Mouse (Mus musculus) cerebellum, adult 8-10 months (tissue): ENCODE measurements around the gene Mybbp1a.
A peak's percentile ranks its signal among the peaks of the same experiment; 100 is the strongest.

Source experiments
- DNase-seq: peaks from one replicate; pipeline ENCODE4 v3.0.0; 2022

Gene Mybbp1a

DNA sequence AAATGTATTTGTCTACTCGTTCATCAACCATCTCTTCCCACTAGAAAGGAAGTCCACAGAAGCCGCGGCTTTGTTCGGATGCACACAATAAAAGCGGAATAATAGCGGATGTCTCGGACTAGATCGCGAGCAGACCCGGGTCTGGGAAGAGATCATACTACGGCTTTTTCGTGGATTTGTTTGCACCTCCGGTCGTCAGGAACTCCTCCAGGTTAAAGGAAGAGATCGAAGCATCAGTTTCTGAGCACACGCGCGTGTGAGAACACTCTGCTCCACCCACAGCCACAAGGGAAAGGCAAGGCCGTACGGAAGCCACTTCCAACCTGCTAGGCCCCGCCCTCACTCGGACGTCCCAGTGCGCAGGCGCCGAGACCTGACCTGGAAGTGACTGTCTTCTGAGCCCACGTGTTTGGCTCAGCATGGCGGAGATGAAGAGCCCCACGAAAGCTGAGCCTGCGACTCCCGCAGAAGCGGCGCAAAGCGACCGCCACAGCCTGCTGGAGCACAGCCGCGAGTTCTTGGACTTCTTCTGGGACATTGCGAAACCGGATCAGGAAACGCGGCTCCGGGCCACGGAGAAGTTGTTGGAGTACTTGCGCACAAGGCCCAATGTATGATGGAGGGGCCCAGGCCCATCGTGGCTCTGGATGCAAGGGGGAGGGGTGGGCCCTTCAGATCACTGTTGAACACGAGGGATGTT, at the start of gene Mybbp1a:
Mybbp1a (plus strand) TSS at position 391 of the 700 bp plus-strand sequence.
- peak; percentile 99 for DNase-seq

- no peak for DNase-seq
Observed at GRCm38 (mm10) chr11:72393243-72393642, 47.9 kb upstream of the Mybbp1a start.

DNA sequence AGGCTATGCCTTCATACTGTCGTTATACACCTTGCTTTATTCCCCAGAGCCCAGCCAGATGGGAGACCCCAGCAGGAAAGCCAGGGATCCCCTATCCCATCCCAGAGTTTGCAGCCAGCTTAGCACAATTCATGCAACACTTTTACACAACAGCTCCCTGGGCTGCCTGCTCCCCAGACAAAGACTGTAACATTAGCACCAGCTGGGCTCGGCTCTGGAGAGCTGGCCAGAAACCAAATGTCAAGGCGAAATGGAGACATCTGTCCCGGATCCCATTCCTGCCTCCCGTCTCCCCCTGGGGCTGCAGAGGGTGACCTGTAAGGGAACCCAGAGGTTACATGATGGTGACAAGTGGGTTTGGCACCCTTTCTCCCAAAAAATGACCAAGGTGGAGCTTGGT, 47.5 kb upstream of the Mybbp1a start:
- DNase-seq, result no peak

GRCm38 (mm10) chr11:72394694-72395093, 46.5 kb upstream of the Mybbp1a start:
- DNase-seq, result no peak

GRCm38 (mm10) chr11:72395652-72396051, 45.5 kb upstream of the Mybbp1a start:
- DNase-seq, result no peak

GRCm38 (mm10) chr11:72396621-72397020, 44.5 kb upstream of the Mybbp1a start:
- no peak for DNase-seq

DNA sequence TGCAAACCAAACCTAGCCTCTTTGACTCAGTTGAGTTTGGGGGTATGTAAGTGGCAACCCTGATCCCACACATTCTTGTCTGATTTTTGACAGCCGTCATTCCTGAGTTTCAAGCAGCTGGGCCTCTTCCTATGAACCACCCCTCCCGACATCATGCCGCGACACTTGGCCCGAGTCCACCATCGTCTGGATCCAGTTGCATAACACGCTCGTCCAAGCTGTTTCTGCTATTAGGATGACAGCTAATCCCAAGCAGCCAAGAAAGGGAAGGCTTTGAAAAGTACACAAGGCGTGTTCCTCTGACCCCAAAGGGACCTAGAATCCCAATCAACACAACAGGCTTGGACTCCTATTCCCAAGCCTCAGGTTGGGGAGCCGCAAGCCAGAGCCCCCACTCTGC, 44.1 kb upstream of the Mybbp1a start:
- no peak for DNase-seq

DNA sequence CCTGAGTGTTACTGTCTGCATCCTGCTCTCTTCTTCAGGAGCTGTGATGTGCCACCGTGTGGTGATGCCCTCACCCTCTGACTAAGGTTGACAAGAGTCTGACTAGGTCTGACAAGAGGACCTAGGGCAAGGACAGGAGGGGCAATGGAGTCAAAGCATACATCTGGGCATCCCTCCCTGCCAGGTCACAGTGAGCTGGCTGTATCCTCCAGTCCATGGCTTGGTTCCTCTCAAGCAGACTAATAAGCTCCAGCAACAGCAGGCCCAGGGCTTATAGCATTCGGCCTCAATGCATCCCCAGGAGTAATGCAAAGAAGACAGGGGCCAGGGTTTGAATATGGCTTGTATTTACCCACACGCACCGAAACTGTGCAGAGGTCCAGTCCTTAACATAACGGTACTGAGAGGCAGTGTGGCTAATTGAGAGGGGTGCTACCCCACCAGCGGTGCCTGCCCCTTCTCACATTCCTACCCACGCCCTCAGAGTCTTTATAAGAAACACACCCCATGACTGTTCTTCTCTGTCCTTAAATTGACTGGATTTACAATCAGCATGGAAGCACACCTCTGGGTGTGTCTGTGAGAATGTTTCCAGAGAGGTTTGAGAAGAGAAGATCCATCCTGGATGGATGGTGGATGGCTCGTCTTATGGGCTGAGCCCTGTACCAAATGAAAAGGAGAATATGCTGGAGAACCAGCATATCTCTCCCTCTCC, 43.2 kb upstream of the Mybbp1a start:
- no peak for DNase-seq

- DNase-seq, result no peak
Observed at GRCm38 (mm10) chr11:72401068-72401467, 40.1 kb upstream of the Mybbp1a start.

- DNase-seq, result no peak
Observed at GRCm38 (mm10) chr11:72402017-72402416, 39.1 kb upstream of the Mybbp1a start.

DNA sequence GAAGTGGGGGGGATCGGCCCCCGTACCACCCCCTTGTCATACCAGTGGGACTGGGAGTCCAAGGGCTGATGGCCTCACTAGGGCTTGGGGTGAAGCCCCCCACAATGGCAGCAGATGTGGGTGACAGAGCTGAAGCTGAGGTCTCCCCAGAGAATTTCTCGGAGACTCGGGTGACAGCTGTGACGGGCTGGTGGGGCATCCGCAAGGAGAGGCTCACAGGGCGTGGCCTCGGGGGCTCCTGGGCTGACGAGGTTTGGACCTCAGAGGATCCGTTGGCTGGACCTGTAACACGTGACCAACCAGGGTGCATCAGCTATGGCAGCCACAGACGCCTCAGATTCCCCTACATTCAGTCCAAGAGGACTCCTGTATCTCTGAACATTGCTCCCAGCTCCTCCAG, 38.2 kb upstream of the Mybbp1a start:
- DNase-seq, result no peak

DNA sequence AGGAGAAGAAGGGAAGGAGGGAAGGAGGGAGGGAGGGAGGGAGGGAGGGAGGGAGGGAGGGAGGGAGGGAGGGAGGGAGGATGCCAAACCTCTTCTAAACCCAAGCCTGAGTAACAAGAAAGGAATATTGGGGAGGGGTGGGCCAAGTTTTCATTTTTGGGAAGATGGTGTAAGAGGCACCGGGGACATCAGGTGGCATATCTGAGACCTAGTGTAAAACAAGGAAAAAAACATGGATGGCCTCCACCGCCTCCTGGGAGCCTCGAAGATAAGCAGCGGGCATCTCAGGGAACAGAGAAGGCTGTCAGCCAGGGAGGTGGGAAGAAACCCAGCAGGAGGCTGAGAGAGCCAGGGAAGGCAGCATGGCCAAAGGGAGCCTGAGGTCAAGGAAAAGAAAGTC, 35.6 kb upstream of the Mybbp1a start:
- DNase-seq, result no peak

DNA sequence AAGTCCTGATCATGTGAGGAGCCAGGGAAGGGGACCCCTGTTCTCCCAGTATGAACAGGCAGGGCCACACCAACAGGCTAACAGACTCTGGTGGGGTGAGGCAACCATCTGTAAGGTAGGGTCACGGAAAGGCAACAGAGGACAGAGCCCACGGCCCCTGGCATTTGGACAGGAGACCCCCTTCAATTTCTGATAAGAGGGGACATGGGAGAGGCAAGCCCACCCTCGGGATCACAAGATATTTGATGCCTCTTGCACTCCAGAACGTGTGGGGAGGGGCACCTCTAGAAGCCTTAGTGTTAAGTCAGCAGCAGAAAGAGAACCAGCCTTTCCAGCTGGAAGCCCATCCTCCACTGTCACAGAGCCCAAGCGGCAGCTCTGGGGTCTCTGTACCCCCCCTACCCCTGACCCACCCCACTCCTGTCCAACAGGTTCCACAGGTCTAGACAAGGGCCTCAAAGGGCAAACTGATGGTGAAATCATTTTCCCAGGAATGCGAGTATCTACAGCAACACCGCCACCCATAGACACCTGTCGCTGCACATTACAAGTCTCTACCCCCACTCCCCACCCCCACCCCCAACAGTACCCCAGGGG, 35.0 kb upstream of the Mybbp1a start:
- no peak for DNase-seq

- no peak for DNase-seq
Observed at GRCm38 (mm10) chr11:72407081-72407480, 34.1 kb upstream of the Mybbp1a start.

GRCm38 (mm10) chr11:72407574-72407973, 33.6 kb upstream of the Mybbp1a start:
- DNase-seq, result no peak

DNA sequence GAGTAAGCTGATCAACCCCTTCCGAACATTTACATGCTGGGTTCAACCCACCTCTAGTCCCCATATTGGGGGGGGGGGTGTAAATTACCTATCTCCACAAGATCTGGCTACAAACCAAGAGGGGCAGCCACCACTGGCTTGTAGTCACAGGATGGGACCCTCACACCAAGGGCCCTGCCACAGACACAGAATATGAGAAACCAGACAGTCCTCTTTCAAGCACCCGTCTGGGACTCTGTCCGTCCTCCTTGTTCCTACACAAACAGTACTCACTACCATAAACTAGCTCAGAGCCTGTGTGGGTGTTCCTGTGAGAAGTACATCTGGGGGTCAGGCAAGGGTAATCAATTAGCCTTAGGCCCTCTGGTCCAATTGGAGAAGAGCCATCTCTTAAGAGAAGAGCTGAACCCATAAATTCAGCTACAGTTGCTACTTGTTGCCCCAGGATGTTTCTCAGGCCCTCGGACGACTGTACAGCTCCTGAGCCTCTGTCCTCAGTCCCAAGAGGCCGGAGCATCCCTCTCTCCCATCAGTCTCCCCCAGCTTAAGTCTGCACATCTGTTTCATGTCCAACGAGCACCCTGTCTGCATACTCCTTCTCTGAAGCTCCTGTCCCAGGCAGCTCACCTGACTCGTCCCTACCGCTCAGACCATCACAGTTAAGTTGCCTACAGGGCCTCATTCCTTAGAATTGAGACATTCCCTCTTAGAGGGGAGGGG, 32.5 kb upstream of the Mybbp1a start:
- DNase-seq, result no peak

DNA sequence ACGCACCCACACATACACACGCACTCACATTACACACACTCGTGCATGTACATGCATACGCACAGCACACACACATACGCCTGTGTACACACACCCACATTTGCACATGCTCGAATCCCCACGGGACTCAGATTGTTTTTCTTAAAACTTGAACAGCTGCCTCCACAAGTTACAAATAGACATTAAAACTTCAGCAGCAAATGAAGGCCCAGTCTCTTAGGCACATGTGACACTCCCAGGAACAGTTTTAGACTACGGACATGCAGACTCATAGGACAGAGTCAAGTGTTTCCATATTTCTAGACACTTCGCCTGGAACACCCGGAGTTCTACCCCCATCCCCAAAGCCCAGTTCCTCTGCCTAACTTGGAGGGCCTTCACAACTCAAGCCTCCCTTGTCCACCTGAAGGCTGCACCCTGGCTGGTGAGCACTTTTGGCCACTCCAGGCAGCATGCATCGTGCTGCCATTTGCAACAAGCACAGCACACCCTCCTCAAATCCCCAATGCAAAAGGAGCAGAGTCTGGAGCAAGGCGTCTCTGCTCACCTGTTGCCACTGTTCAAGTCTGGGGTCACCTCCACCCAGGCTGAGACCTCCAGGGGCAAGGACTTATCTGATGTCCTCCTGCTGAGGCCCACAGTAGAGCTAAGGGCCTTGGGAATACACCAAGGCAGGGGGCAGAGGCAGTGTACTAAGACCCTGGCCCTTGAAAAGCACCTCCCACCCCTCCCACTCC, 31.3 kb upstream of the Mybbp1a start:
- DNase-seq, result no peak

DNA sequence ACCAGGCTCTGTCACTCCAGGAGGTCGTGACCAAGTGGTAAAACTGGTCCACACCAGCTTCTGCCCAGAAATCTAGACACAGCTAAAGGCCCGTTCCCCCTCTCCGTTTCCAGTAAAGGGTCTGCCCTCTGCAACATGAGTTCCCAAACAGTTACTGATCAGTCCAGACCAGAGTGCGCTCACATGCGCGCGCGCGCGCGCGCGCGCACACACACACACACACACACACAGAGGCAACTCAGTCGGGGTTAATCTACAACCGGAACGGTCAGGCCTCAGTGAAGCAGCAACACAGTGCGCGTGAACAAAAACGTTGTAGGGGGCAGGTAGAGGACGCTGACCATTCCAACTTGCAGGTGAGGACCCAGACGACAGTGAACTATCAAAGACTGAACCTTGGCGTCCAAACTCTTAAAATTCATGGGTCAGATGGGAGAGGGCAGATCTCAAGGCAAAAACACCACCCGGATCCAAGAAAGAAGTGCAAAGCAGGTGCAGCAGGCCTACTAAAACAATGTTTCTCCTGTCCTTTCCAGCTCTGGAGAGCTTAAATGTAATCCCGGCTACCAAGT, 30.5 kb upstream of the Mybbp1a start:
- no peak for DNase-seq

GRCm38 (mm10) chr11:72411093-72411921, 29.8 kb upstream of the Mybbp1a start, which contains the start of gene Smtnl2:
Gene Smtnl2 (minus strand): TSS chr11:72411713.
- DNase-seq, result no peak

- no peak for DNase-seq
Observed at GRCm38 (mm10) chr11:72411945-72412344, 29.2 kb upstream of the Mybbp1a start.

DNA sequence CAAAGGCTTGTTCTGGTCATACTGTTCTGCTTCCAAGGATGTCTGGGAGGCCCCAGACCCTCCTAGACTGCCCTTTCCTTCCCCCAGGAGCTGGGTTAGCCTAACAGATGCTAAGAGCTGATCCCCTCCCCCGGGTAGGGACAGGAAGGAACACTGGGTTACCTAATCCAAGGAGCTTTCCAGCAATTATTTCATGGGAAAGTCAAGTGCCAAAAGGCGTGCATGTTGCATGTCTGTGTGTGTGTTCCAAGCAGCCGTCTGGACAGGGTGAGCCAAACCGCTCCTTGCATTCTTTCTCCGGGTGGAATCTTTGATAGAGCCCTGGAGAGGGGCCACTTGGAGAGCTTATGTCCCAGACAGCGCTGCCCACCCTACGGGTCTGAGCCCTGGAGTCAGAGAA, 28.1 kb upstream of the Mybbp1a start:
- no peak for DNase-seq
